Mouse (Mus musculus) spleen, adult 2 months (tissue): ENCODE data around the gene Itgam. TPM values are rescaled to one million over a fixed set of nuclear protein-coding genes. Genes with fewer than 3 reads are reported as not detected.

Experiments
- DNase-seq, 2 experiments: peaks; one replicate each; pipeline versions ENCODE4 v3.0.0 to v3.0.0-alpha.2; 2012 to 2021; ENCODE audit warnings: low spot score in 2 of 2, low read depth in 1 of 2
- H3K27ac ChIP-seq: fragments of 200-500 bp; 2 replicates; pipeline ENCODE4 v1.5.1; 2012; ENCODE audit warnings: low read length, inconsistent platforms; ENCODE audit not compliant: insufficient read depth
- H3K27me3 ChIP-seq: fragments of 200-500 bp; 2 replicates; pipeline ENCODE4 v1.6.1; 2012; ENCODE audit warnings: mild to moderate bottlenecking, moderate library complexity, low read length, inconsistent platforms; ENCODE audit not compliant: control insufficient read depth, insufficient read depth
- H3K36me3 ChIP-seq: fragments of 200-500 bp; 2 replicates; pipeline ENCODE4 v1.6.1; 2012; ENCODE audit warnings: mild to moderate bottlenecking, low read length, inconsistent platforms; ENCODE audit not compliant: control insufficient read depth, insufficient read depth
- H3K4me1 ChIP-seq: fragments of 200-500 bp; 2 replicates; pipeline ENCODE4 v1.6.1; 2011; ENCODE audit warnings: inconsistent platforms; ENCODE audit not compliant: control insufficient read depth, insufficient read depth, insufficient read length
- H3K4me3 ChIP-seq: fragments of 200-500 bp; 2 replicates; pipeline ENCODE4 v1.5.1; 2011; ENCODE audit warnings: mild to moderate bottlenecking, inconsistent platforms; ENCODE audit not compliant: insufficient read depth, insufficient read length; ENCODE audit errors: extremely low read depth
- CTCF ChIP-seq: fragments of 200-500 bp; IDR thresholded peaks from 2 replicates; pipeline ENCODE4 v1.5.1; 2011; ENCODE audit warnings: mild to moderate bottlenecking, inconsistent platforms; ENCODE audit not compliant: insufficient read depth, insufficient read length, insufficient replicate concordance; ENCODE audit errors: extremely low read depth
- POLR2A ChIP-seq: fragments of 200-500 bp; IDR thresholded peaks from 2 replicates; pipeline ENCODE4 v1.6.1; 2011; ENCODE audit warnings: low read depth, low read length, inconsistent platforms
- WGBS: fragments of 180-500 bp; shearing (Covaris S2); methylation state at CpG from one replicate; pipeline ENCODE4 v1.1.7; 2018; 5-methylcytosine and 5-hydroxymethylcytosine counted together
- polyA plus RNA-seq: library from polyadenylated mRNA; depleted of rRNA; stranded (reverse); fragments of >200 nt; gene quantifications from 2 replicates; pipeline ENCODE4 v1.2.3, GENCODE M21; 2012

Itgam gene
- polyA plus RNA-seq, 1 experiment: 11.1 TPM

DNA sequence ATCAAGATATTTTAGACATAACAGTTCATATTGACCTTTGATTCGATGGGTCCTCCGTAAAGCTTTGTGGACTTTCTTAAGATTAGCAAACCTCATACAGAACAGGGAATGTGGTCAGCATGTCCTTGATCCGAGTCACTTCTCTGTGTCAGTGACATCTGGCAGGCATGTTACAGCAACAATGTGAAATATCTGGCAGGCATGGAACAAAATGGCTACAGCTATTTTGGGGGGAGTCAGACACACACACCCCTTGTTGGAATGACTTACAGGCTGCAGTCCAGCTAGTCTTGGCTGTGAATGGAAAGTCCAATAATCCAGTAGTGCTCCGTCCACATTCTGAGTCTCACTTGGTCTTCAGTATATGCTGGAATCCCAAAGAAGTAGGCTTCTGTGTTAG lies 38.9 kb upstream of the Itgam start:
- TF ChIP-seq CTCF: no peak
- TF ChIP-seq POLR2A: no peak
- DNase-seq: no peak
- Histone ChIP-seq H3K27ac (no peak overlapping the region), H3K36me3 (no peaks in the 10 kb centered on the region), H3K27me3 (no peaks in the 10 kb centered on the region), H3K4me3 (no peak overlapping the region), H3K4me1 (no peaks in the 10 kb centered on the region)
- 94% methylated on average over 4 of the region's 4 CpGs for WGBS

DNA sequence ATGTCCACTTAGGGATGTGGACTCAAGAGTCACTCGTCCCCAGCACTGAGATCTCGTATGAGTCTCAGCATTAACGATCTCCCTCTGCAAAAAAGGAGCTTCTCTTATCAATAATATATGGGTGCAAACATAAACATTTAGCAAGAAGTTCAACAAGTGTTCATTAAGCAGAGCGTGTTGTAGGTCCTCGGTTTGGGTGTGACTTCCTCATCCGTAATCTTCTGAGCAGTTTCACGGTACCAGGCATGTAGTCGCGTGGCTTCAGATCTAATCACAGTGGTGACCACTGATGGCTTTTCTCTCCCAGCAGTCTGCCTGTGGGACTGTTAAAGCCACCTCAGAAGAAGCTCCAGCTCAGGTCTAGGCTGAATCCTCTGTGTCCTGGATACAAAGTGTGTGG lies 38.1 kb upstream of the Itgam start:
- Histone ChIP-seq H3K4me1 (no peaks in the 10 kb centered on the region), H3K27ac (no peak overlapping the region), H3K36me3 (no peaks in the 10 kb centered on the region), H3K27me3 (no peaks in the 10 kb centered on the region), H3K4me3 (no peak overlapping the region)
- no peak for DNase-seq
- 84% methylated on average over 9 of the region's 9 CpGs for WGBS
- no peak for TF ChIP-seq CTCF
- TF ChIP-seq POLR2A: no peak

DNA sequence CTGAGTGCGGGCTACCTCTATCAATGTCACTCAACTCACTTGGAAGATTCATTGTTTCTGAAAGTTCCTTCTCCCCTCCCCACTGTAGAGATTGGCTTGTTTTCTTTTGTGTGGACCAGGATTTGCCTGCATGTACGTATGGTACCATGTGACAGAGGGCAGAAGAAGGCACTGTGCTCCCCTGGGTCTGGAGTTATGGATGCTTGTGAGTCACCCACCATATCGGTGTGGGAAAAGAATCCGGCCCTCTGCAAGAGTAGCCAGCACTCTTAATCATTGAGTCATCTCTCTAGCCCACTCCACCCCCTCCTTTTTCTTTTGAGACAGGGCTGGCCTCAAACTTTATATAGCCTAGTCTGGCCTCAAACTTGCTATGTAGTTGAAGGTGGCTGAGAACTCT lies 37.5 kb upstream of the Itgam start:
- H3K4me1 ChIP-seq: peaks cover 3% of the 10 kb centered on the region; the same call in 1 of the 2 replicates
- no peak overlapping the region for H3K4me3 ChIP-seq
- DNase-seq: no peak
- no peaks in the 10 kb centered on the region for H3K27me3 ChIP-seq
- WGBS: 90% methylated on average over 4 of the region's 4 CpGs
- no peaks in the 10 kb centered on the region for H3K36me3 ChIP-seq
- TF ChIP-seq POLR2A: no peak
- TF ChIP-seq CTCF: no peak
- no peak overlapping the region for H3K27ac ChIP-seq

DNA sequence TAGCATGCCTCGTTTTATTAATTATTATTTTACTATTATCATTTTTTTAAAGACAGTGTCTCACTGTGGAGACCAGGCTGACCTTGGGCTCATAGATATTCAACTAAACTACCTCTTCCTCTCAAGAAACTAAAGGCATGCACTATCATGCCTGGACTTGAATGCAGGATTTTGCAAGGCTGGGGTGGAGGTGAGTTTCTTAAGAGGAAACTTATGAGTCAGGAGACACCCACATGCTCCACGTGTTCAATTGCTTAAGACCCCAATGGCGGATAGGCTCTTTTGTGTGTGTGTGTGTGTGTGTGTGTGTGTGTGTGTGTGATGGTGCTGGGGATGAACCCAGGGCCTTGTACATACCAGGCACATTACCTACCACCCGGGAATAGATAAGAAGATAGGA lies 37.1 kb upstream of the Itgam start:
- Histone ChIP-seq H3K4me3 (no peak overlapping the region), H3K4me1 (peaks cover 3% of the 10 kb centered on the region; the same call in 1 of the 2 replicates), H3K27me3 (no peaks in the 10 kb centered on the region), H3K27ac (no peak overlapping the region), H3K36me3 (no peaks in the 10 kb centered on the region)
- WGBS: 79% methylated on average over 4 of the region's 4 CpGs
- no peak for TF ChIP-seq CTCF
- no peak for TF ChIP-seq POLR2A
- no peak for DNase-seq

DNA sequence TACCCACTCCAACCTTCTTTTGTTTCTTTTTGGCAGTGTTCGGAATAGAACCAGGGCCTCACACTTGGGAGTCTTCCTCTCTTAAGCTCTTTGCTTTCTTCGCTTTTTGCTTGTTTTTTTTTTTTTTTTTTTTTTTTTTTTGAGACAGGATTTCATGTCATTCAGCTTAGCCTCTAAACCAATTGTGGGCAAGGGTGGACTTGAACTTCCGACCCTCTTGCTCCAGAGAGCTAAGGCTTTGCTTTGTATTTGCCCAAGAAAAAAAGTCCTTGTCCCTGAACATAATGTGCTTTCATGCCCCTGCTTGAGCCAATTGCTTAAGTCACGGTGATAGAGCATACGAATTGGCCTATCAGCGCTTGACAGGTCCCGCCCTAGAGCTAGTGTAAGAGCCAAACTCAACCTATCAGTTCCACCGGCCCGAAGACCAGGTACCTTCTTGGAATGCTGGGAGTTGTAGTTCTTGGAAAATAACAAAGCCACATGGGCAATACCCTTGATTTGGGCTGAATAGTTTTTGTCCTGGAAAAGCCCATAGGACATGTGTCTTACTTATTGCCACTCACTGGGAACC lies 30.9 kb upstream of the Itgam start:
- H3K36me3 ChIP-seq: no peaks in the 10 kb centered on the region
- no peak overlapping the region for H3K4me3 ChIP-seq
- peaks cover 3% of the 10 kb centered on the region; the same call in 1 of the 2 replicates for H3K4me1 ChIP-seq
- H3K27ac ChIP-seq: no peak overlapping the region
- H3K27me3 ChIP-seq: no peaks in the 10 kb centered on the region
- no peak for DNase-seq
- TF ChIP-seq CTCF: no peak
- TF ChIP-seq POLR2A: no peak
- WGBS: 90% methylated on average over 9 of the region's 9 CpGs

DNA sequence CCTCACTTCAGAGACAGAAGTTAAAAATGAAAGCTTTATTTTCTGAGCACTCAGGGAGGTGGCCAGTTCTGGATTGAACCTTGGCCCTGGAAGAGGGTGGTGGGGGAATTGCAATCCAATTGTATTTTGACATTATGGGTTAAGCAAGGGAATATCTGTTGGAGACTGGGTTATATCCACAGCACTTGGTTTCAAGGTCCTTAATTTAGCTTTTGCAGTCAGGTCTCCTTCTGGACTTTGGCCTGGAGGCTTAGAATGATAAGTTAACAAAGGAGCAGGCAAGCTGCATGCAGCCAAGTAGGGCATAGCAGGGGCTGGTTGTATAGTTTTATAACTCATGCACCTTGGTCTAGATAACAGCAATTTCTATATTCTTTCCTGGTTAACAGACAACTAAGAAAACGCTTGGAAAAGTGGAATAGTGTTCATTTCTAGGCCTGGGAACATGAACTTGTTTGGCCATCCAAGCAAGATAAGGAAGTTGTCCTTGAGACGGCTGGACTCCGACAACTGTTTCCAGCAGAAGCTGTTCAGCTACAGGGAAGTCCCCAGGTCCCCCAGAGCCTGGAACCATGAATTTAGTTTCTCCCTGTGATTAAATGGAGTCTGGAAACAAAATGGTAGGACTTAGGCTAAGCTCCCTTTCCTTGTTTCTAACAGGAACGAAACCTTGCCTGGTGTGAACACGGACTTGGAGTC lies 30.0 kb upstream of the Itgam start:
- Histone ChIP-seq H3K4me3 (no peak overlapping the region), H3K27me3 (no peaks in the 10 kb centered on the region), H3K27ac (no peak overlapping the region), H3K36me3 (no peaks in the 10 kb centered on the region), H3K4me1 (peaks cover 3% of the 10 kb centered on the region; the same call in 1 of the 2 replicates)
- TF ChIP-seq CTCF: no peak
- no peak for TF ChIP-seq POLR2A
- 88% methylated on average over 5 of the region's 5 CpGs for WGBS
- no peak for DNase-seq

DNA sequence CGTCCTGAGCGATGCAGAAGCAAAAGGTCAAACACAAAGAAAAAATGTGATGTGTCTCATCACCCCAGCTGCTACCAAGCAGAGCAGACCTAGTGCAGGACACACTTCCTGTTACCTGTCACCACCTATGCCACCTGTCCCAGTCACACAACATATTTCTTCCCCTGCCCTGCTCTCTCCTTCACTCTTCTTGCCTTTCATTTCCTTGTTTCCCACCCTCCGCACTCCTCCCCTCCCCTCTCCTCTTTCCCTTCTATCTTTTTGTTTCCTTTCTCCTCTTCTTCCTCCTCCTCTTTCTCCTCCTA lies 29.5 kb upstream of the Itgam start:
- 93% methylated on average over 3 of the region's 3 CpGs for WGBS
- no peaks in the 10 kb centered on the region for H3K36me3 ChIP-seq
- no peak overlapping the region for H3K4me3 ChIP-seq
- no peaks in the 10 kb centered on the region for H3K27me3 ChIP-seq
- no peak for DNase-seq
- TF ChIP-seq POLR2A: no peak
- TF ChIP-seq CTCF: no peak
- H3K4me1 ChIP-seq: peaks cover 3% of the 10 kb centered on the region; the same call in 1 of the 2 replicates
- H3K27ac ChIP-seq: no peak overlapping the region
